Mouse (Mus musculus): Measurements from ENCODE around the gene Bud31. TPM values are rescaled to one million over a fixed set of nuclear protein-coding genes. Genes with fewer than 3 reads are reported as not detected.
"Not testable (repeated sequence)": the region's sequence is repeated elsewhere in the genome, so short reads cannot be mapped to it uniquely, and the experiment has no call there.

Gene Bud31
- polyA plus RNA-seq, 1 experiment = 2.2 TPM

DNA sequence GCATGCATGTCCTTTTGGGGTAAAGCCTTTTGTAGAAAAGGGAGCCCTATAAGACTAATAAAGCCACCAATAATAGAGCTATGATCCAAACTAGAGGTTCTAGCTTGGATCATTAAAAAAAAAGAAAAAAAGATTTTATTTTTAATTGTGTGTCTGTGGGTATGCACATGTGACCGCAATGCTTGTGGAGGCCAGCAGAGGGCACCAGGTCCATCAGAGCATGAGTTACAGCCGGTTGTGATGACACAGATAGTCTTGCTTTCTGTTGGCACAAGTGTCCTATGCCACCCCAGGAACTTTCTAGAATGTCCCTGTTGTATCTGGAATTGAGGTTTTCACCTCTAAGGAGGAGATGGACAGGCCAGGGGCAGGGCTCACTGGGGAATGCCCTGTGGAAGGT lies 20.8 kb upstream of the Bud31 start:
- Histone ChIP-seq H3K4me3 (replicated peaks) (no peak overlapping the region), H3K27me3 (ENCODE audit: control insufficient read depth) (peaks cover 22% of the 10 kb centered on the region), H3K9me3 (ENCODE audit: control insufficient read depth, low read length) (peaks cover 7% of the 10 kb centered on the region), H3K4me1 (ENCODE audit: control insufficient read depth) (peaks cover 8% of the 10 kb centered on the region), H3K36me3 (ENCODE audit: control insufficient read depth) (peaks cover 27% of the 10 kb centered on the region)
- no peak for TF ChIP-seq TAL1 (IDR thresholded peaks at IDR 0.05; ENCODE audit: low read length)
- no peak for TF ChIP-seq GATA1 (IDR thresholded peaks at IDR 0.05; ENCODE audit: low read length)

DNA sequence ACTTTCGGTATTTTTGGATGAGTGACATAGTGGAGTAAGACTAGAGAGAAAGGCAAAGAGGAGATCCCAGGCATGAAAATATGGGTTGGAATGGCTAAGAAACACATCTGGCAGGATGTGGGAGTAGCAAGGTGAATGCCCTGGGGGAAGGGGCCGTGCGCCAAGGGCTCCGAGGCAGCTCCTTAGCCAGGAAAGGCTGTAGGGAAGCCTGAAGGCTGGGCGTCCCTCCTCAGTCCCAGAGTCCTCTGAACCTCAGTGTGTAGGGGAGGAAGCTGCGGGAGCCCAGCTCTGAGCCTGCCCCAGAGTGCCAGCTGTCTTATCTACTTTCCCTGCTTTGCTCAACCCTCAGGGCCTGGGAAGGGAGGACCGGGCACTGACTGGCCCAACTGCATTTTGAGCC lies 19.2 kb upstream of the Bud31 start:
- Histone ChIP-seq H3K27me3 (ENCODE audit: control insufficient read depth) (peaks cover 9% of the 10 kb centered on the region), H3K36me3 (ENCODE audit: control insufficient read depth) (peaks cover 42% of the 10 kb centered on the region), H3K4me1 (ENCODE audit: control insufficient read depth) (peaks cover 2% of the 10 kb centered on the region; the same call in 1 of the 2 replicates), H3K4me3 (replicated peaks) (no peak overlapping the region), H3K9me3 (ENCODE audit: control insufficient read depth, low read length) (peaks cover 7% of the 10 kb centered on the region)
- TF ChIP-seq GATA1 (IDR thresholded peaks at IDR 0.05; ENCODE audit: low read length) (no peak), TAL1 (IDR thresholded peaks at IDR 0.05; ENCODE audit: low read length) (no peak)

DNA sequence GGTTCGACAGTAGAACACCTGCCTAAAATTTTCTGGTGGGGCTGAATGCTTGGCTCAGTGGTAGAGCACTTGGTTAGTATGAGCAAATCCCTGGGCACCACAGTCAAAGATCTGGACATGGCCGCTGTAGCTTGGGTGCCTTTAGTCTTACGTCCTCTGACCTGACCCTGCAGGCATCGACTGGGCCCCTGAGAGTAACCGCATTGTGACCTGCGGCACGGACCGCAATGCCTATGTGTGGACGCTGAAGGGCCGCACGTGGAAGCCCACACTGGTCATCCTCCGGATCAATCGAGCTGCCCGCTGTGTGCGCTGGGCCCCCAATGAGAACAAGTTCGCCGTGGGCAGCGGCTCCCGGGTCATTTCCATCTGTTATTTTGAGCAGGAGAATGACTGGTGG lies 16.8 kb upstream of the Bud31 start:
- peaks cover 2% of the 10 kb centered on the region; the same call in 1 of the 2 replicates for H3K4me1 ChIP-seq (ENCODE audit: control insufficient read depth)
- no peak for TF ChIP-seq GATA1 (IDR thresholded peaks at IDR 0.05; ENCODE audit: low read length)
- TF ChIP-seq TAL1 (IDR thresholded peaks at IDR 0.05; ENCODE audit: low read length) = no peak
- H3K4me3 ChIP-seq (replicated peaks) = no peak overlapping the region
- H3K36me3 ChIP-seq (ENCODE audit: control insufficient read depth) = peaks cover 64% of the 10 kb centered on the region
- H3K9me3 ChIP-seq (ENCODE audit: control insufficient read depth, low read length) = peaks cover 9% of the 10 kb centered on the region
- no peaks in the 10 kb centered on the region for H3K27me3 ChIP-seq (ENCODE audit: control insufficient read depth)

DNA sequence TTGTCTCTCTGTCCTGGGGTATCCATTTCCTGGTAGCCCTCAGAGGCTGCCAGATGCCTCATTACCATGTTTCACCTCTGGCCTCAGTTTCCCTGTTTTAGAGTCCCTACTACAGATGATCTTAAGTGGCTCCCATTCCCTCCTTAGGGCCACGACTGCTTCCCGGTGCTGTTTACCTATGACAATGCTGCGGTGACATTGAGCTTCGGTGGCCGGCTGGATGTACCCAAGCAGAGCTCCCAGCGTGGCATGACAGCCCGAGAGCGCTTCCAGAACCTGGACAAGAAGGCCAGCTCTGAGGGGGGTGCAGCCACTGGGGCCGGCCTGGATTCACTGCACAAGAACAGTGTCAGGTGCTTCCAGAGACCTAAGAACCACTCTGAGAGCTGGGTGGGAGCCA lies 13.6 kb upstream of the Bud31 start:
- no peaks in the 10 kb centered on the region; the same call in 1 of the 2 replicates for H3K4me1 ChIP-seq (ENCODE audit: control insufficient read depth)
- no peak for TF ChIP-seq TAL1 (IDR thresholded peaks at IDR 0.05; ENCODE audit: low read length)
- TF ChIP-seq GATA1 (IDR thresholded peaks at IDR 0.05; ENCODE audit: low read length) = no peak
- peaks cover 5% of the 10 kb centered on the region; the same call in 1 of the 2 replicates for H3K9me3 ChIP-seq (ENCODE audit: control insufficient read depth, low read length)
- no peaks in the 10 kb centered on the region for H3K27me3 ChIP-seq (ENCODE audit: control insufficient read depth)
- peaks cover 92% of the 10 kb centered on the region for H3K36me3 ChIP-seq (ENCODE audit: control insufficient read depth)
- H3K4me3 ChIP-seq (replicated peaks) = no peak overlapping the region

DNA sequence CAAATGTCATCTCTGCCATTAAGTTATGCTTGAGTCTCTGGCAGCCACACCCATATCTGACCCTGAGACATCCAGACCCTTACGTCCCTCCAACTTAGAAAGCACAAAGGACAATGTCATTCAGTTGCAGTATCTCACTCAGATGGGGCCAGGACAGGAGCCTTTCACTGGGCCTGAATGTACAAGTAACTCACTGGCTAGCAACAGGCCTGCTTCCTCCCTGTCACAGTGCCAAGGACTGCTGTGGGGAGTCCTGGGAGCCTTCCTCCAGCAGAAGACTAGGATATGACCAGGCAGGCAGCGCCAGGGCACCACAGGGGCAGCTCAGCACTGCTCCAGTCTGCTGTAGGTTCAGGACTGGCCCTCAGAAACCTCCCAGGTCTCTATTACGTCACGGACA lies 11.0 kb upstream of the Bud31 start:
- Histone ChIP-seq H3K36me3 (ENCODE audit: control insufficient read depth) (peaks cover 97% of the 10 kb centered on the region), H3K9me3 (ENCODE audit: control insufficient read depth, low read length) (peaks cover 2% of the 10 kb centered on the region; the same call in 1 of the 2 replicates), H3K4me1 (ENCODE audit: control insufficient read depth) (no peaks in the 10 kb centered on the region), H3K4me3 (replicated peaks) (no peak overlapping the region), H3K27me3 (ENCODE audit: control insufficient read depth) (no peaks in the 10 kb centered on the region)
- TF ChIP-seq TAL1 (IDR thresholded peaks at IDR 0.05; ENCODE audit: low read length) (no peak), GATA1 (IDR thresholded peaks at IDR 0.05; ENCODE audit: low read length) (no peak)

DNA sequence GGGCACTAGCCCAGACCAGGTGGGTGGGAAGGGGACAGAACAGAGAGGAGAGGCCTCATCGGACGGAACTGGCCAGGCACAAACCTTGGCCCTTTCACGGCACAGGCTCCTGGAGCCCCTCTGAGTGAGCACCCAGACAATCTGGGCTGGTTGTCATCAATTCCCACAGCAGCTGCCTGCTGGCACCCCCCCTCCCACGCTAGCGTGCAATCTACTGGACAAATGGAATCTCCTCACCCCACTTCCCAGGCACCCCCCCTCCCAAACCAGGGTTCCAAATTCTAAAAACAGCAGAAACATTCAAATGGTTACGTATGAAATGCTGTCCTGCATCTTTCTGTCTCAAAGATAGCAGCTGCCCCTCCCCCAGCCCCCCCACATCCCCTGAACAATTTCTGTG lies 10.4 kb upstream of the Bud31 start:
- H3K36me3 ChIP-seq (ENCODE audit: control insufficient read depth) = peaks cover 97% of the 10 kb centered on the region
- H3K4me1 ChIP-seq (ENCODE audit: control insufficient read depth); H3K27me3 ChIP-seq (ENCODE audit: control insufficient read depth); H3K9me3 ChIP-seq (ENCODE audit: control insufficient read depth, low read length); H3K4me3 ChIP-seq (replicated peaks): not testable (repeated sequence)

DNA sequence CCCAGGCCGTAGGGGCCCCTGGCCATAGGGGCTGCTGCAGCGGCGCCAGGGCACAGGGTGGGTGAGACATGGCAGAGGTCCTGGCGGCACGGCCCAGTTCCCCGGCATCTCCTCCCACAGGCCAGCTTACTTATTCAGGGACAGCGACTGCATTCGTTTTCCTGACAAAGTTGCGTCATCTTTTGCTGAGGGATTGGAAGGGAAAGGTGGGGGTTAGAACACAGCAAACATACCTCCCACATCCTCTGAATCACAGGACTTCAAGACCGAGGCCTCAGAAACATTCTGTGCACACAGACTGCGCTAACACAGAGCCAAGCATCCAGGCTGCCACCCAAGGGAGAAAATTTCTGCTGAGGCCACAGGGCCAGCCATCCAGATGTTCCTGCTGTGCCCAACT lies 10.0 kb upstream of the Bud31 start:
- Histone ChIP-seq H3K4me1 (ENCODE audit: control insufficient read depth) (no peaks in the 10 kb centered on the region), H3K4me3 (replicated peaks) (no peak overlapping the region), H3K9me3 (ENCODE audit: control insufficient read depth, low read length) (peaks cover 2% of the 10 kb centered on the region; the same call in 1 of the 2 replicates), H3K36me3 (ENCODE audit: control insufficient read depth) (peaks cover 97% of the 10 kb centered on the region), H3K27me3 (ENCODE audit: control insufficient read depth) (no peaks in the 10 kb centered on the region)
- no peak for TF ChIP-seq TAL1 (IDR thresholded peaks at IDR 0.05; ENCODE audit: low read length)

DNA sequence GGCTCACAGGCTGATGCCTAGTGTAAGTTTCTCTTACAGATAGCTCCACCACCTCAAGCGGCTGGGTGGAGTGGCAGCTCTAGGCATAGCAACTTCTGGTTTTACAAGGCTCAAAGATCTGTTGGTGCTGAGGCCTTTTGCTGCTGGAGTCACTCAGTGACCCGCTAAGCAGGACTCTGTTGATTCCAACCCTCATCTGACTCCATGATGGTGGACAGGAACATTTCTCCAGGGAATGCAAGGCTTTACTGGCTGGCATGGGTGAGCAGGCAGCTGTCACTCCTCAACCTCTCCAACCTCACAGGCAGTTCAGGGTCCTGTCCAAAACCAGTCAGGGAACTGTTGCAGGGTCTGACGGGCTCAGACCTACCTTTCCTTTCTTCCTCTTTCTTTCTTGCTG lies 9.2 kb upstream of the Bud31 start:
- no peaks in the 10 kb centered on the region for H3K4me1 ChIP-seq (ENCODE audit: control insufficient read depth)
- TF ChIP-seq GATA1 (IDR thresholded peaks at IDR 0.05; ENCODE audit: low read length) = no peak
- TF ChIP-seq TAL1 (IDR thresholded peaks at IDR 0.05; ENCODE audit: low read length) = no peak
- peaks cover 2% of the 10 kb centered on the region; the same call in 1 of the 2 replicates for H3K9me3 ChIP-seq (ENCODE audit: control insufficient read depth, low read length)
- no peak overlapping the region for H3K4me3 ChIP-seq (replicated peaks)
- peaks cover 96% of the 10 kb centered on the region for H3K36me3 ChIP-seq (ENCODE audit: control insufficient read depth)
- H3K27me3 ChIP-seq (ENCODE audit: control insufficient read depth) = no peaks in the 10 kb centered on the region

DNA sequence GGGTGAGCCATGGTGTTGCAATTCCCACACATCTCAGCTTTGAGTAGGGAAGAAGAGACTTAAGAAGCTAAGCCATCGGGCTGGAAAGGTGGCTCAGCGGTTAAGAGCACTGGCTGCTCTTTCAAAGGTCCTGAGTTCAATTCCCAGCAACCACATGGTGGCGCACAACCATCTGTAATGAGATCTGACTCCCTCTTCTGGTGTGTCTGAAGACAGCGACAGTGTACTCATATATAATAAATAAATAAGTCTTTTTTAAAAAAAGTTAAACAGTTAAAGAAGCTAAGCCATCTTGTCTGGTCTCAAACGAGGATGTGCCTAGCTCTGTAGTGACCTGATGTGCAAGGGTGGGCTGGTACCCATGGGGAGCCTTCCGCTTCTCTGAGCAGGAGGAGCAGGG lies 6.9 kb upstream of the Bud31 start:
- H3K9me3 ChIP-seq (ENCODE audit: control insufficient read depth, low read length); H3K27me3 ChIP-seq (ENCODE audit: control insufficient read depth); H3K4me3 ChIP-seq (replicated peaks): not testable (repeated sequence)
- H3K36me3 ChIP-seq (ENCODE audit: control insufficient read depth) = peaks cover 98% of the 10 kb centered on the region
- peaks cover 20% of the 10 kb centered on the region for H3K4me1 ChIP-seq (ENCODE audit: control insufficient read depth)

DNA sequence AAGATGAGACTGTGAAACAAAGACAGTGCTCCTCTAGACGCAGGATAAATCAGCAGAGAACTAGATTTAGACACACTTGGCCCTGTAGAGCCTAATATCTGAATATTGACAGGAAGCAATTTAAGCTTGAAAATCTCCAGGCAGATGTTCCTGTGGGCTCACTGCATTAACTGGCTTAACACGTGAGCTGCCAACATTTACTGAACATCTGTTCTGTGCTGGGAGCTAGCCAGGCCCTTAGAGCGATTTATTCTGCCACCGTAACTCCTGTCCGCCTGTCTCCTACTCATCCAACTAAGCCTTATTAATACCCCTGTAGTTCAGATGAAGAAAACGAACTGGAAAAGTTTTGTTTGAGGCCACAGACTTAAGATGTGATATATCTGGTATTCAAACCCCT lies 1.3 kb upstream of the Bud31 start:
- Histone ChIP-seq H3K9me3 (ENCODE audit: control insufficient read depth, low read length) (no peaks in the 10 kb centered on the region), H3K36me3 (ENCODE audit: control insufficient read depth) (peaks cover 70% of the 10 kb centered on the region), H3K4me1 (ENCODE audit: control insufficient read depth) (peaks cover 62% of the 10 kb centered on the region), H3K4me3 (replicated peaks) (peak overlapping the region; percentile 99), H3K27me3 (ENCODE audit: control insufficient read depth) (no peaks in the 10 kb centered on the region)
- TF ChIP-seq TAL1 (IDR thresholded peaks at IDR 0.05; ENCODE audit: low read length) (no peak), GATA1 (IDR thresholded peaks at IDR 0.05; ENCODE audit: low read length) (no peak)
